Mouse (Mus musculus): ENCODE data around the gene Btnl6. TPM values are rescaled to one million over a fixed set of nuclear protein-coding genes. Genes with fewer than 3 reads are reported as not detected.
"Not testable (repeated sequence)": the region's sequence is repeated elsewhere in the genome, so short reads cannot be mapped to it uniquely, and the experiment has no call there.

Btnl6 gene
- polyA plus RNA-seq, 1 experiment from 2014 or later, result not detected

- H3K27me3 ChIP-seq (replicated peaks); ATAC-seq (replicated peaks); H3K36me3 ChIP-seq (replicated peaks); H3K9me3 ChIP-seq; H3K4me1 ChIP-seq; H3K9ac ChIP-seq; H3K4me2 ChIP-seq; H3K27ac ChIP-seq; H3K4me3 ChIP-seq: not testable (repeated sequence)
- WGBS, result 92% methylated on average over 2 of the region's 2 CpGs
Measured at GRCm38 (mm10) chr17:34495156-34495555, 22.0 kb downstream of the Btnl6 start.

GRCm38 (mm10) chr17:34492796-34493195, 24.4 kb downstream of the Btnl6 start:
- Histone ChIP-seq H3K36me3 (replicated peaks) (no peaks in the 10 kb centered on the region), H3K9me3 (no peaks in the 10 kb centered on the region), H3K27me3 (replicated peaks) (no peaks in the 10 kb centered on the region), H3K4me3 (no peak overlapping the region), H3K27ac (no peak overlapping the region), H3K9ac (no peak overlapping the region), H3K4me2 (no peak overlapping the region), H3K4me1 (no peaks in the 10 kb centered on the region)
- ATAC-seq (replicated peaks), result no peak

GRCm38 (mm10) chr17:34477238-34478013, 39.7 kb downstream of the Btnl6 start, which contains the start of gene Btnl4:
Gene Btnl4 (minus strand): TSS chr17:34477318.
- not testable (repeated sequence) for H3K27me3 ChIP-seq (replicated peaks); H3K9ac ChIP-seq; H3K27ac ChIP-seq; ATAC-seq (replicated peaks); H3K4me1 ChIP-seq; H3K4me3 ChIP-seq; H3K36me3 ChIP-seq (replicated peaks); H3K9me3 ChIP-seq; H3K4me2 ChIP-seq
- WGBS, result 85% methylated on average over 5 of the region's 5 CpGs

- no peak overlapping the region for H3K27ac ChIP-seq
- H3K9ac ChIP-seq, result no peak overlapping the region
- 88% methylated on average over 1 of the region's 2 CpGs for WGBS
- H3K4me3 ChIP-seq, result no peak overlapping the region
- no peaks in the 10 kb centered on the region for H3K27me3 ChIP-seq (replicated peaks)
- H3K4me1 ChIP-seq, result no peaks in the 10 kb centered on the region
- no peak for ATAC-seq (replicated peaks)
- H3K36me3 ChIP-seq (replicated peaks), result no peaks in the 10 kb centered on the region
- H3K9me3 ChIP-seq, result no peaks in the 10 kb centered on the region
- H3K4me2 ChIP-seq, result no peak overlapping the region
Measured at GRCm38 (mm10) chr17:34476427-34476826, 40.7 kb downstream of the Btnl6 start.

- Histone ChIP-seq H3K27me3 (replicated peaks) (no peaks in the 10 kb centered on the region), H3K9ac (no peak overlapping the region), H3K4me1 (no peaks in the 10 kb centered on the region), H3K4me2 (no peak overlapping the region), H3K27ac (no peak overlapping the region), H3K9me3 (no peaks in the 10 kb centered on the region), H3K4me3 (no peak overlapping the region), H3K36me3 (replicated peaks) (no peaks in the 10 kb centered on the region)
- no peak for ATAC-seq (replicated peaks)
- WGBS, result 85% methylated on average over 3 of the region's 3 CpGs
Measured at GRCm38 (mm10) chr17:34475060-34475459, 42.1 kb downstream of the Btnl6 start.

GRCm38 (mm10) chr17:34470491-34470890, 46.7 kb downstream of the Btnl6 start:
- no peak overlapping the region for H3K4me3 ChIP-seq
- 89% methylated on average over 2 of the region's 2 CpGs for WGBS

GRCm38 (mm10) chr17:34465906-34466305, 51.2 kb downstream of the Btnl6 start:
- not testable (repeated sequence) for H3K9ac ChIP-seq; H3K4me1 ChIP-seq; H3K9me3 ChIP-seq; H3K4me3 ChIP-seq; H3K27me3 ChIP-seq (replicated peaks); H3K4me2 ChIP-seq; H3K27ac ChIP-seq; ATAC-seq (replicated peaks); H3K36me3 ChIP-seq (replicated peaks)

More at GRCm38 (mm10) chr17:34470491-34470890, 46.7 kb downstream of the Btnl6 start:
- no peak overlapping the region for H3K4me2 ChIP-seq
- no peak overlapping the region for H3K27ac ChIP-seq
- no peaks in the 10 kb centered on the region for H3K36me3 ChIP-seq (replicated peaks)
- no peak overlapping the region for H3K9ac ChIP-seq
- H3K4me1 ChIP-seq, result no peaks in the 10 kb centered on the region
- ATAC-seq (replicated peaks), result no peak
- no peaks in the 10 kb centered on the region for H3K9me3 ChIP-seq
- H3K27me3 ChIP-seq (replicated peaks), result no peaks in the 10 kb centered on the region

GRCm38 (mm10) chr17:34459255-34459654, 57.9 kb downstream of the Btnl6 start:
- H3K4me1 ChIP-seq, result no peaks in the 10 kb centered on the region
- no peak for ATAC-seq (replicated peaks)
- H3K4me2 ChIP-seq, result no peak overlapping the region
- H3K9ac ChIP-seq, result no peak overlapping the region
- no peaks in the 10 kb centered on the region for H3K36me3 ChIP-seq (replicated peaks)
- H3K27me3 ChIP-seq (replicated peaks), result no peaks in the 10 kb centered on the region
- no peaks in the 10 kb centered on the region for H3K9me3 ChIP-seq
- 94% methylated on average over 3 of the region's 3 CpGs for WGBS
- no peak overlapping the region for H3K27ac ChIP-seq
- H3K4me3 ChIP-seq, result no peak overlapping the region

Other genes with a start within 250 kb of the Btnl6 start
- gene H2-Aa, start 229.5 kb downstream of the Btnl6 start, polyA plus RNA-seq (2015; fragmentation: Nextera tagmentation; extraction: Ambion mirVana), result 0.30 and 0.61 TPM in 2 replicates
- gene H2-Eb1, start 211.5 kb downstream of the Btnl6 start, polyA plus RNA-seq (2015; fragmentation: Nextera tagmentation; extraction: Ambion mirVana), result 2.9 and 3.1 TPM in 2 replicates
- 0.08 and 0.19 TPM in 2 replicates for gene H2-Eb2, start 191.7 kb downstream of the Btnl6 start, polyA plus RNA-seq (2015; fragmentation: Nextera tagmentation; extraction: Ambion mirVana)
- not detected in 2 replicates for gene Btnl2, start 162.5 kb downstream of the Btnl6 start, polyA plus RNA-seq (2015; fragmentation: Nextera tagmentation; extraction: Ambion mirVana)
- not detected in 2 replicates for gene Btnl1, start 140.2 kb downstream of the Btnl6 start, polyA plus RNA-seq (2015; fragmentation: Nextera tagmentation; extraction: Ambion mirVana)
- gene BC051142, start 118.5 kb downstream of the Btnl6 start, polyA plus RNA-seq (2015; fragmentation: Nextera tagmentation; extraction: Ambion mirVana), result 5.8 and 7.1 TPM in 2 replicates
- not detected in 2 replicates for gene Btnl4, start 40.0 kb downstream of the Btnl6 start, polyA plus RNA-seq (2015; fragmentation: Nextera tagmentation; extraction: Ambion mirVana)
- 7.2 and 11.8 TPM in 2 replicates for gene Notch4, start 46.9 kb upstream of the Btnl6 start, polyA plus RNA-seq (2015; fragmentation: Nextera tagmentation; extraction: Ambion mirVana)
- 3.8 and 5.1 TPM in 2 replicates for gene Gpsm3, start 72.5 kb upstream of the Btnl6 start, polyA plus RNA-seq (2015; fragmentation: Nextera tagmentation; extraction: Ambion mirVana)
- gene Pbx2, start 73.9 kb upstream of the Btnl6 start, polyA plus RNA-seq (2015; fragmentation: Nextera tagmentation; extraction: Ambion mirVana), result 10.2 and 10.7 TPM in 2 replicates
- 1.7 and 1.8 TPM in 2 replicates for gene Ager, start 80.5 kb upstream of the Btnl6 start, polyA plus RNA-seq (2015; fragmentation: Nextera tagmentation; extraction: Ambion mirVana)
- gene Rnf5, start 86.3 kb upstream of the Btnl6 start, polyA plus RNA-seq (2015; fragmentation: Nextera tagmentation; extraction: Ambion mirVana), result 306 and 313 TPM in 2 replicates
- gene Agpat1, start 86.9 kb upstream of the Btnl6 start, polyA plus RNA-seq (2015; fragmentation: Nextera tagmentation; extraction: Ambion mirVana), result 128 and 130 TPM in 2 replicates
- gene Egfl8, start 98.6 kb upstream of the Btnl6 start, polyA plus RNA-seq (2015; fragmentation: Nextera tagmentation; extraction: Ambion mirVana), result 9.2 and 10.3 TPM in 2 replicates
- gene Ppt2, start 111.2 kb upstream of the Btnl6 start, polyA plus RNA-seq (2015; fragmentation: Nextera tagmentation; extraction: Ambion mirVana), result 20.0 and 20.9 TPM in 2 replicates
- 10.7 and 10.8 TPM in 2 replicates for gene Prrt1, start 112.2 kb upstream of the Btnl6 start, polyA plus RNA-seq (2015; fragmentation: Nextera tagmentation; extraction: Ambion mirVana)
- gene Fkbpl, start 127.4 kb upstream of the Btnl6 start, polyA plus RNA-seq (2015; fragmentation: Nextera tagmentation; extraction: Ambion mirVana), result 14.6 and 16.0 TPM in 2 replicates
- 123 and 125 TPM in 2 replicates for gene Atf6b, start 129.8 kb upstream of the Btnl6 start, polyA plus RNA-seq (2015; fragmentation: Nextera tagmentation; extraction: Ambion mirVana)
- gene Tnxb, start 153.2 kb upstream of the Btnl6 start, polyA plus RNA-seq (2015; fragmentation: Nextera tagmentation; extraction: Ambion mirVana), result 0.18 and 0.24 TPM in 2 replicates
- 0.22 TPM in 2 replicates for gene C4b, start 226.5 kb upstream of the Btnl6 start, polyA plus RNA-seq (2015; fragmentation: Nextera tagmentation; extraction: Ambion mirVana)